14 mouse cellular contexts compared by ENCODE assay signal in the genomic region with DNA sequence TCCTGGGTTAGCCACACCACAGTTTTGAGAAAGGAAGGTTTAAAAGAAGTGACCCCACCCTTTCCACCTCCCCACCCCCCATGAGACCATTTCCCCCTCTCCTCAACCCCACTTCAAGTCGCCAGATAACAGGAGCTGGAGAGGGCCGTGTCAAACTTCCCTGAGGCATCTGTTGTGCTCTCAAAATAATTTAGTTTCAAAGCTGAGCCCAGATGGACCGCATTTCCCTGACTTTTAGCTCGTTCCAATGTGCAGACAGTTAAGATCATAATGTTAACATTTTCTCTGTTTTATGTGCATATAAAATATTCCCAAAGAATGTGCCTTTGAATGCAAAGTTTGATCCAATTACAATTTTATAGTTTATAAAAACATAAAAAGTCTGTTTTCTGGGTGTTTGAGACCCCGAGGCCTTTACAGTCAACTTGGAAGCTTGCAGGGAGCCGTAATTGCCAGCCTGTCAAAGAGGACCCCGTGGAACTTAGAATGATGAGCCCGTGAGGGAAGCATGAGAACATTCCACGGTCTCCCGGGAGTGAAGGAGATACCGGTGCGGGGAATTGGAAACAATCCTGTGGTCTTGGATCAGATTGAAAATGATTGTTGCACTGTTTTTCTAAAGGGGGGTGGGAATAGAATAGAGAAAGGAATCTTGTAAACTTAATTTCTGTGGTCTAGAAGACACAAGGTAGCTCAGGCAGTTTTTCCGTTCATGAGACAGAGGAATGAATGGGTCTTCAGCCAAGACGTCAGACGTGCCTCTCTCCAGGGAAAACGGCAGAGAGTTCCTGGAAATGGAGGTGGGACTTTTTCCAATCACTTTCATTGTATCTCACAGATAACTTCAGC.
A peak's percentile ranks its signal among the peaks of the same experiment; 100 is the strongest.
DNase-seq lines count a peak whose midpoint lies in the region; ATAC-seq and TF ChIP-seq lines count a peak whose summit lies in the region.
"Had no signal": no experiment of that assay in that cellular context is flagged by ENCODE, and none has a peak within 500 bp of the region (broad histone marks: within the 10 kb centered on the region; RNA-seq: fewer than 3 reads in every experiment).

No protein-coding gene starts in this region.

- peak; percentile 37 for DNase-seq in forebrain, postnatal 0 days
- peak; percentile 28 to 58 for DNase-seq in layer of hippocampus, adult 18-20 months (ENCODE audit: low spot score in 2 of 2)
- DNase-seq in layer of hippocampus, adult 9-10 months (ENCODE audit: low spot score), result no peak
- peak; percentile 89 for DNase-seq in embryonic facial prominence, embryonic 14.5 days (ENCODE audit: low spot score)
- DNase-seq in cerebellum, adult 18-20 months, result no peak
- no peak for DNase-seq in thymus, postnatal 25 days
- DNase-seq: cerebellum, adult 8-10 months; lung, adult 2 months; right cerebral cortex, adult 18-20 months had no signal

- peaks cover 3% of the 10 kb centered on the region; the same call in 1 of the 2 replicates for H3K9me3 ChIP-seq in forebrain, postnatal 0 days (ENCODE audit: low read length)
- no peaks in the 10 kb centered on the region; the same call in 1 of the 2 replicates for H3K9me3 ChIP-seq in forebrain, embryonic 16.5 days (ENCODE audit: control insufficient read depth, low read length)
- 0 out of 2 replicates have a peak, but pooled peaks cover 5% of the 10 kb centered on the region for H3K9me3 ChIP-seq in embryonic facial prominence, embryonic 14.5 days (ENCODE audit: control insufficient read depth, low read length)
- H3K9me3 ChIP-seq in limb, embryonic 15.5 days, result no peaks in the 10 kb centered on the region

- no peaks in the 10 kb centered on the region for H3K4me1 ChIP-seq in forebrain, postnatal 0 days (ENCODE audit: insufficient read depth)
- no peaks in the 10 kb centered on the region for H3K4me1 ChIP-seq in forebrain, embryonic 16.5 days (replicated peaks; ENCODE audit: control insufficient read depth, insufficient read depth, low read length)
- H3K4me1 ChIP-seq in embryonic facial prominence, embryonic 14.5 days (ENCODE audit: control insufficient read depth, insufficient read depth, low read length), result peaks cover 16% of the 10 kb centered on the region
- H3K4me1 ChIP-seq in limb, embryonic 15.5 days, result peaks cover 14% of the 10 kb centered on the region; the same call in 1 of the 2 replicates
- H3K4me1 ChIP-seq: limb, embryonic 12.5 days had no signal

- no peaks in the 10 kb centered on the region for H3K27me3 ChIP-seq in forebrain, postnatal 0 days (ENCODE audit: insufficient read depth, low read length)
- H3K27me3 ChIP-seq in forebrain, embryonic 16.5 days (replicated peaks; ENCODE audit: control insufficient read depth, insufficient read depth, low read length), result no peaks in the 10 kb centered on the region
- H3K27me3 ChIP-seq in embryonic facial prominence, embryonic 14.5 days (replicated peaks; ENCODE audit: control insufficient read depth, insufficient read depth, low read length), result no peaks in the 10 kb centered on the region
- H3K27me3 ChIP-seq in limb, embryonic 15.5 days, result 0 out of 2 replicates have a peak, but pooled peaks cover 3% of the 10 kb centered on the region
- H3K27me3 ChIP-seq: heart, embryonic 13.5 days; limb, embryonic 12.5 days had no signal

- no peak overlapping the region for H3K4me3 ChIP-seq in forebrain, postnatal 0 days (ENCODE audit: low read depth, low read length)
- no peak overlapping the region for H3K4me3 ChIP-seq in forebrain, embryonic 16.5 days (replicated peaks; ENCODE audit: low read length)
- no peak overlapping the region for H3K4me3 ChIP-seq in embryonic facial prominence, embryonic 14.5 days (ENCODE audit: low read depth, low read length)
- H3K4me3 ChIP-seq in limb, embryonic 15.5 days, result no peak overlapping the region
- H3K4me3 ChIP-seq: heart, embryonic 13.5 days; limb, embryonic 12.5 days had no signal

- H3K9ac ChIP-seq in forebrain, postnatal 0 days, result no peak overlapping the region
- H3K9ac ChIP-seq in forebrain, embryonic 16.5 days (replicated peaks; ENCODE audit: low read depth, low read length), result no peak overlapping the region
- H3K9ac ChIP-seq in embryonic facial prominence, embryonic 14.5 days (ENCODE audit: low read depth, low read length), result no peak overlapping the region
- no peak overlapping the region for H3K9ac ChIP-seq in limb, embryonic 15.5 days
- H3K9ac ChIP-seq: heart, embryonic 13.5 days; limb, embryonic 12.5 days had no signal

- 0 out of 2 replicates have a peak overlapping the region, but pooled peaks have one; percentile 50 for H3K27ac ChIP-seq in forebrain, postnatal 0 days (ENCODE audit: low read depth, low read length)
- H3K27ac ChIP-seq in forebrain, embryonic 16.5 days (ENCODE audit: low read length), result no peak overlapping the region
- peak overlapping the region; percentile 58 for H3K27ac ChIP-seq in embryonic facial prominence, embryonic 14.5 days (replicated peaks; ENCODE audit: low read depth, low read length)
- peak overlapping the region; percentile 54 for H3K27ac ChIP-seq in limb, embryonic 15.5 days
- H3K27ac ChIP-seq: heart, embryonic 13.5 days; limb, embryonic 12.5 days had no signal

- H3K4me2 ChIP-seq in forebrain, postnatal 0 days (ENCODE audit: low read depth), result no peak overlapping the region
- H3K4me2 ChIP-seq in forebrain, embryonic 16.5 days (ENCODE audit: low read length), result no peak overlapping the region
- H3K4me2 ChIP-seq in embryonic facial prominence, embryonic 14.5 days (ENCODE audit: low read depth, low read length), result peak overlapping the region; percentile 31; the same call in 1 of the 2 replicates
- H3K4me2 ChIP-seq in limb, embryonic 15.5 days, result peak overlapping the region; percentile 14; the same call in 1 of the 2 replicates
- H3K4me2 ChIP-seq: heart, embryonic 13.5 days; limb, embryonic 12.5 days had no signal

- peak; percentile 81 for ATAC-seq in forebrain, postnatal 0 days
- no peak for ATAC-seq in forebrain, embryonic 16.5 days
- ATAC-seq in embryonic facial prominence, embryonic 14.5 days (ENCODE audit: low read depth), result peak; percentile 65; the same call in 1 of the 2 replicates
- no peak; the same call in 1 of the 2 replicates for ATAC-seq in limb, embryonic 15.5 days (ENCODE audit: insufficient number of reproducible peaks, low FRiP score, low TSS enrichment, low read depth)
- ATAC-seq: hindbrain, embryonic 16.5 days had no signal

- TF ChIP-seq CTCF in forebrain, postnatal 0 days (IDR thresholded peaks at IDR 0.05; ENCODE audit: low read depth), result no peak

- 66% methylated on average over 16 of the region's 16 CpGs for WGBS in forebrain, postnatal 0 days
- WGBS in forebrain, embryonic 16.5 days, result 85% methylated on average over 16 of the region's 16 CpGs
- WGBS in embryonic facial prominence, embryonic 14.5 days, result 28% methylated on average over 16 of the region's 16 CpGs
- WGBS in limb, embryonic 15.5 days, result 24% methylated on average over 16 of the region's 16 CpGs

- H3K36me3 ChIP-seq in forebrain, postnatal 0 days (ENCODE audit: insufficient read depth), result no peaks in the 10 kb centered on the region
- no peaks in the 10 kb centered on the region for H3K36me3 ChIP-seq in forebrain, embryonic 16.5 days (ENCODE audit: control insufficient read depth, insufficient read depth)
- H3K36me3 ChIP-seq in embryonic facial prominence, embryonic 14.5 days (ENCODE audit: control insufficient read depth, insufficient read depth, low read length), result no peaks in the 10 kb centered on the region
- H3K36me3 ChIP-seq in limb, embryonic 15.5 days, result no peaks in the 10 kb centered on the region
- H3K36me3 ChIP-seq: heart, embryonic 13.5 days; limb, embryonic 12.5 days had no signal

Comparison
In these comparisons a context has a peak if more than half of its experiments do, and no peak if none do; other contexts are left out.
1. ATAC-seq: peak in forebrain, postnatal 0 days (single experiment) and embryonic facial prominence, embryonic 14.5 days (single experiment); none in forebrain, embryonic 16.5 days (single experiment) and limb, embryonic 15.5 days (single experiment).
2. DNase-seq: peak in forebrain, postnatal 0 days (single experiment), layer of hippocampus, adult 18-20 months (2 of 2) and embryonic facial prominence, embryonic 14.5 days (single experiment); none in layer of hippocampus, adult 9-10 months (single experiment), cerebellum, adult 18-20 months (0 of 2) and thymus, postnatal 25 days (single experiment).
3. H3K4me2 ChIP-seq: peak in embryonic facial prominence, embryonic 14.5 days (single experiment) and limb, embryonic 15.5 days (single experiment); none in forebrain, postnatal 0 days (single experiment) and forebrain, embryonic 16.5 days (single experiment).